Mouse (Mus musculus): Measurements from ENCODE around the gene Chil1. TPM values are rescaled to one million over a fixed set of nuclear protein-coding genes. Genes with fewer than 3 reads are reported as not detected.

The Chil1 gene
- polyA plus RNA-seq, 1 experiment from 2014 or later = 2.5 TPM

GRCm38 (mm10) chr1:134232326-134232725 lies 50.4 kb downstream of the Chil1 start:
- H3K4me1 ChIP-seq (replicated peaks; ENCODE audit: control insufficient read depth, insufficient read depth, low read length) = peaks cover 27% of the 10 kb centered on the region
- peak overlapping the region; percentile 92 for H3K4me2 ChIP-seq (replicated peaks)
- no peak overlapping the region for H3K4me3 ChIP-seq (replicated peaks; ENCODE audit: low read length)
- DNase-seq (ENCODE audit: low spot score) = no peak
- no peaks in the 10 kb centered on the region for H3K36me3 ChIP-seq (replicated peaks; ENCODE audit: control insufficient read depth, insufficient read depth)
- no peaks in the 10 kb centered on the region for H3K9me3 ChIP-seq (ENCODE audit: control insufficient read depth, low read length)
- H3K27ac ChIP-seq = peak overlapping the region; percentile 49; the same call in 1 of the 2 replicates
- H3K9ac ChIP-seq = 0 out of 2 replicates have a peak overlapping the region, but pooled peaks have one; percentile 68
- no peak for ATAC-seq (ENCODE audit: low FRiP score)
- H3K27me3 ChIP-seq (ENCODE audit: control insufficient read depth, insufficient read depth, low read length) = peaks cover 27% of the 10 kb centered on the region
- 60% methylated on average over 8 of the region's 8 CpGs for WGBS

DNA sequence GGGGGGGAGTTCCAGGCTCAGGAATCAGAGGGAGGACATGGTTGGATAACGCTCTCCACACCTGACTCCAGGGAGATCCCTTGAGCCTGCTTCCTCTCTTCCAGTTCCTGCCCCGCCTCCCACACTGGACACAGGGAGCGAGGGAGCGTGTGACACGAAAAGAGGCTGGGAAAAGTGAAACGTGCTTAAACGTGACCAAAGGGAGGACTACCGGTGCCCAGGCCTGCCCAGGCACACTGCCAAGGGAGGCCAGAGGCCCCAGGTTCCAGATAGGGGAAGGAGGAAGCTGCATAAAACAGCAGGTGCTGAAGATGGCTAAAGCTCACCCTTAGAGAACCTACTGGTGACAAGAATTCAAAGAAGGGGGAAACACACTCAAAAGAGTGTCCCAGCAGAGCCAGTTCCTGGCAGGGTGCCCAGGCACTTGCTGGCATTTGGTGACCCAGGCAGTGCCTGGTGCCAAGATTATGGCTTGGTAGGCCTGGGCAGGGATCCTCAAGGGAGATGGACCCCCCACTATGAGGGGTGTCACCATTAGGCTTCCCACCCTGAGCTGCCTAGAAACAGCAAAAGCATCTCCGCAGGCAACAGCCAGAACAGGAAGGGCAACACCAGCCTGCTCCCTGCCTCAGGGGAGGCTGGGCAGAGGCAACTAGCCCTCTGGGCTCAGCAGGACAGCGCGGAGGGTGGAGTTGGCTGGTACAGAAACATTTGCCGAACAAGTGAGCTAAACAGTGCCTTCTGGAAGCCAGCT lies 51.0 kb downstream of the Chil1 start:
- ATAC-seq (ENCODE audit: low FRiP score) = peak; percentile 31; the same call in 1 of the 2 replicates
- peaks cover 27% of the 10 kb centered on the region for H3K4me1 ChIP-seq (replicated peaks; ENCODE audit: control insufficient read depth, insufficient read depth, low read length)
- H3K27me3 ChIP-seq (ENCODE audit: control insufficient read depth, insufficient read depth, low read length) = peaks cover 27% of the 10 kb centered on the region
- 0 out of 2 replicates have a peak overlapping the region, but pooled peaks have one; percentile 68 for H3K9ac ChIP-seq
- H3K4me2 ChIP-seq (replicated peaks) = peak overlapping the region; percentile 92
- peak overlapping the region; percentile 49; the same call in 1 of the 2 replicates for H3K27ac ChIP-seq
- peak overlapping the region; percentile 56; the same call in 1 of the 2 replicates for H3K4me3 ChIP-seq (replicated peaks; ENCODE audit: low read length)
- peak; percentile 60 for DNase-seq (ENCODE audit: low spot score)
- no peaks in the 10 kb centered on the region for H3K9me3 ChIP-seq (ENCODE audit: control insufficient read depth, low read length)
- H3K36me3 ChIP-seq (replicated peaks; ENCODE audit: control insufficient read depth, insufficient read depth) = no peaks in the 10 kb centered on the region
- WGBS = 37% methylated on average over 12 of the region's 12 CpGs

DNA sequence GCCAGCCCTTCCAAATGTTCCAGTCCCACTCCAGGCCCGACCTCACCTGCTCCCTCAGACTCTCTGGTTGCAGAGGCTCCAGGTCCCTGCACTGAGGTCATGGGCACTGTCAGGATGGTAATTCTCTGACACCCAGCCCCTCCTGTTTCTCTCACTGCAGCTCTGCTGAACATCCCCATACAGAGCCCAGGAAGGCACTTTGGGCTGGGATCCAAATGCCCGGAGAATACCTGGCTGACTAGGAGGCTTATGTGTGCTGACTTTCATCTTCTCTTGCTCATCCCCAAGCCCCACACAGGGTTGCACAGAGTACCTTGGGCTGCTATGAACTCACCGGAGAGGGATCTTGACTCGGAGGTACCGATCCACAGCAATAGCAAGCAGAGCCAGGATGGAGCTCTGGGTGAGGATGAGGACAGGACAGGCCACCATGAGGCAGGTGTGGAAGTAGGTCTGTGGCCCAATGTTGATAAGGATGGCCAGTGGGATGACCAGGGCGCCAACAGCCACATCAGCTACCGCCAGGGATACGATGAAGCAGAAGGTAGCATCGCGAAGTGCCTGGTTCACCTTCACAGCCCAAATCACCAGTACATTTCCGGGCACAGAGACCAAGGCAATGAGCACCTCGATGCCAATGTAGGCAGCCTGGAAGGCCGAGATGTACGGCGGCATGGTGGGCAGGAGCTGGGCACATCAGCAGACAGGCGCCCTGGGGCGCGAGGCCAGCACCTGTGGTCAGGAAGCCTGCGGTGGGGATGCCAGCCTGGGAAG lies 51.9 kb downstream of the Chil1 start:
- Histone ChIP-seq H3K9me3 (ENCODE audit: control insufficient read depth, low read length) (no peaks in the 10 kb centered on the region), H3K27me3 (ENCODE audit: control insufficient read depth, insufficient read depth, low read length) (peaks cover 27% of the 10 kb centered on the region), H3K36me3 (replicated peaks; ENCODE audit: control insufficient read depth, insufficient read depth) (no peaks in the 10 kb centered on the region), H3K9ac (peak overlapping the region; percentile 68), H3K4me2 (replicated peaks) (peak overlapping the region; percentile 92), H3K27ac (no peak overlapping the region), H3K4me3 (replicated peaks; ENCODE audit: low read length) (peak overlapping the region; percentile 56), H3K4me1 (replicated peaks; ENCODE audit: control insufficient read depth, insufficient read depth, low read length) (peaks cover 27% of the 10 kb centered on the region)
- DNase-seq (ENCODE audit: low spot score) = no peak
- ATAC-seq (ENCODE audit: low FRiP score) = no peak
- WGBS = 50% methylated on average over 19 of the region's 19 CpGs

GRCm38 (mm10) chr1:134234455-134235390 lies 52.7 kb downstream of the Chil1 start:
- peak overlapping the region; percentile 92 for H3K4me2 ChIP-seq (replicated peaks)
- no peaks in the 10 kb centered on the region for H3K9me3 ChIP-seq (ENCODE audit: control insufficient read depth, low read length)
- H3K4me3 ChIP-seq (replicated peaks; ENCODE audit: low read length) = peak overlapping the region; percentile 56
- H3K4me1 ChIP-seq (replicated peaks; ENCODE audit: control insufficient read depth, insufficient read depth, low read length) = peaks cover 27% of the 10 kb centered on the region
- ATAC-seq (ENCODE audit: low FRiP score) (peak; percentile 51), DNase-seq (ENCODE audit: low spot score) (peak; percentile 57)
- peak overlapping the region; percentile 36; the same call in 1 of the 2 replicates for H3K27ac ChIP-seq
- H3K27me3 ChIP-seq (ENCODE audit: control insufficient read depth, insufficient read depth, low read length) = peaks cover 27% of the 10 kb centered on the region
- H3K9ac ChIP-seq = peak overlapping the region; percentile 68
- WGBS = 1% methylated on average over 41 of the region's 41 CpGs
- H3K36me3 ChIP-seq (replicated peaks; ENCODE audit: control insufficient read depth, insufficient read depth) = no peaks in the 10 kb centered on the region

DNA sequence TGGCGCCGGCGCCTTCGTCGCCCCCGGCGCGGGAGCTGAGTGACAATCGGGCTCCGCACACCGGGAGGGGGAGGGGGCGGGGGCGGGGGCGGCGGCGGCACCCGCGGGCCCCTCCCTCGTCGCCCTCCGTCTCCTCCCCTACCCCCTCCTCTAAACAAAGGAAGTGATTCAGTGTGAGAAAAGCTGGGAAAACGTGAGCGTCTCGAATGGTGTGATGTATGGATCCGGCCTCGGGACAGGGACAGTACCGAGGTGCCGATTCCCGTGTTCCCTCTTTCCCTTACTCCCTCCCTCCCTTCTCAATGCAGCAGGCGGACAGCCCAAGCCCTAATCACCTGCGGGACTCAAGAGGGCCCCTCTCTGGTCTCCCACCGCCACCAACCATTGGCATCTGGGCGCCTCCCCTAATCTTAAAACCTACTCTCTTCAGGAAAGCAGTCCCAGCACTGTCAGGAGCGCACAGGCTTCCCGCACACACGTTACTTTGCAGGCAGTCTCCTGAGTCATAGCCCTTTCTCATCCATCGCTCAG lies 53.5 kb downstream of the Chil1 start, which contains the start of gene Adora1:
Gene Adora1, minus strand, starts transcription at position 41 of the 531 bp plus-strand sequence.
- ATAC-seq (ENCODE audit: low FRiP score) = peak; percentile 21; the same call in 1 of the 2 replicates
- WGBS = under 1% methylated on average over 28 of the region's 37 CpGs
- Histone ChIP-seq H3K4me1 (replicated peaks; ENCODE audit: control insufficient read depth, insufficient read depth, low read length) (peaks cover 27% of the 10 kb centered on the region), H3K9me3 (ENCODE audit: control insufficient read depth, low read length) (no peaks in the 10 kb centered on the region), H3K9ac (peak within 1 kb of the TSS; percentile 68), H3K4me2 (replicated peaks) (peak within 1 kb of the TSS; percentile 92), H3K27me3 (ENCODE audit: control insufficient read depth, insufficient read depth, low read length) (peaks cover 27% of the 10 kb centered on the region), H3K4me3 (replicated peaks; ENCODE audit: low read length) (peak within 1 kb of the TSS; percentile 56), H3K36me3 (replicated peaks; ENCODE audit: control insufficient read depth, insufficient read depth) (no peaks in the 10 kb centered on the region), H3K27ac (peak within 1 kb of the TSS; percentile 36; the same call in 1 of the 2 replicates)
- peak; percentile 48 for DNase-seq (ENCODE audit: low spot score)

GRCm38 (mm10) chr1:134236142-134236541 lies 54.2 kb downstream of the Chil1 start:
- ATAC-seq (ENCODE audit: low FRiP score) (no peak), DNase-seq (ENCODE audit: low spot score) (no peak)
- no peak overlapping the region for H3K9ac ChIP-seq
- H3K4me3 ChIP-seq (replicated peaks; ENCODE audit: low read length) = no peak overlapping the region
- no peaks in the 10 kb centered on the region for H3K9me3 ChIP-seq (ENCODE audit: control insufficient read depth, low read length)
- H3K27ac ChIP-seq = no peak overlapping the region
- H3K4me2 ChIP-seq (replicated peaks) = peak overlapping the region; percentile 92
- H3K27me3 ChIP-seq (ENCODE audit: control insufficient read depth, insufficient read depth, low read length) = peaks cover 27% of the 10 kb centered on the region
- H3K36me3 ChIP-seq (replicated peaks; ENCODE audit: control insufficient read depth, insufficient read depth) = no peaks in the 10 kb centered on the region
- peaks cover 27% of the 10 kb centered on the region for H3K4me1 ChIP-seq (replicated peaks; ENCODE audit: control insufficient read depth, insufficient read depth, low read length)
- 26% methylated on average over 3 of the region's 3 CpGs for WGBS

GRCm38 (mm10) chr1:134237438-134237837 lies 55.5 kb downstream of the Chil1 start:
- Histone ChIP-seq H3K4me1 (replicated peaks; ENCODE audit: control insufficient read depth, insufficient read depth, low read length) (peaks cover 19% of the 10 kb centered on the region), H3K4me2 (replicated peaks) (no peak overlapping the region), H3K9ac (no peak overlapping the region), H3K9me3 (ENCODE audit: control insufficient read depth, low read length) (no peaks in the 10 kb centered on the region), H3K36me3 (replicated peaks; ENCODE audit: control insufficient read depth, insufficient read depth) (no peaks in the 10 kb centered on the region), H3K4me3 (replicated peaks; ENCODE audit: low read length) (no peak overlapping the region), H3K27me3 (ENCODE audit: control insufficient read depth, insufficient read depth, low read length) (peaks cover 27% of the 10 kb centered on the region), H3K27ac (no peak overlapping the region)
- ATAC-seq (ENCODE audit: low FRiP score) (no peak), DNase-seq (ENCODE audit: low spot score) (no peak)
- 87% methylated on average over 3 of the region's 3 CpGs for WGBS
